Mouse (Mus musculus): ENCODE data around the gene Rgl1. TPM values are rescaled to one million over a fixed set of nuclear protein-coding genes. Genes with fewer than 3 reads are reported as not detected.

Gene Rgl1
- total RNA-seq, 1 experiment, result 1.3 TPM

DNA sequence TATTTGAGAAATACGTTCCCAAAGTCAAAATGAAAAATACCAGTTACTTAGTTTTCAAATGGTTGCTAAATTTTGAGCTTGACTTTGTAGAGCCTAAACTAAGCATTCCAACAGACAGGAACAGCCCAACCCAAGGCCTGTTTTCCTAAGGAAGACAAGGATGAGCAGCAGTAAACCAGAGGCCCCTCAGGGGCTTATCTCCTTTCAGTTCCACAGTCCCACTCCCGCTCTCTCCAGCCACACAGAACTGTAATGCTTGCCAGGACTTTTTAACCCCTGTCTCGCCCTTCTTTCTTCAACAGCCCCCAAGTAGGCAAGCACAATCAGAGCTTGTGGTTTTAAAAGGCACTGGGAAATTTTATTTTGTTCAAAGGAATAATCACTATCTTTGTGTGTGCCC is 147.3 kb downstream of the Rgl1 start:
- H3K9ac ChIP-seq (ENCODE audit: insufficient read depth, low read depth, low read length, poor library complexity, severe bottlenecking), result no peak overlapping the region
- DNase-seq (ENCODE audit: low read depth, low spot score), result no peak
- no peak overlapping the region for H3K4me3 ChIP-seq (ENCODE audit: insufficient read depth in 1 of 2, low read depth in 1 of 2, low read length in 2 of 2, poor library complexity in 1 of 2, severe bottlenecking in 1 of 2)
- no peaks in the 10 kb centered on the region for H3K36me3 ChIP-seq (ENCODE audit: control insufficient read depth, insufficient read depth, low read length, poor library complexity, severe bottlenecking)
- no peak overlapping the region for H3K27ac ChIP-seq (ENCODE audit: insufficient read depth, low read depth, low read length, poor library complexity, severe bottlenecking)
- no peaks in the 10 kb centered on the region; a peak in 1 of 4 replicates for H3K4me1 ChIP-seq (ENCODE audit: control insufficient read depth in 2 of 2, insufficient read depth in 2 of 2, low read length in 2 of 2, poor library complexity in 1 of 2)
- in situ Hi-C loops (cut with MboI; ENCODE audit: low sequenced_read_pairs in 2 of 2, unreplicated experiment in 2 of 2), result no loop called here
- TF ChIP-seq HCFC1 (IDR thresholded peaks at IDR 0.05; ENCODE audit: borderline replicate concordance, insufficient read depth, low read length) (no peak), ZC3H11A (IDR thresholded peaks at IDR 0.05; ENCODE audit: borderline replicate concordance, low read depth, low read length) (no peak), CHD2 (IDR thresholded peaks at IDR 0.05; ENCODE audit: low read depth, low read length) (no peak), ZNF384 (IDR thresholded peaks at IDR 0.05; ENCODE audit: low read depth, low read length) (no peak), MAFK (IDR thresholded peaks at IDR 0.05; ENCODE audit: insufficient read depth, low read depth, low read length) (no peak)
- no peaks in the 10 kb centered on the region for H3K9me3 ChIP-seq (ENCODE audit: control insufficient read depth, insufficient read depth, low read depth, low read length)

DNA sequence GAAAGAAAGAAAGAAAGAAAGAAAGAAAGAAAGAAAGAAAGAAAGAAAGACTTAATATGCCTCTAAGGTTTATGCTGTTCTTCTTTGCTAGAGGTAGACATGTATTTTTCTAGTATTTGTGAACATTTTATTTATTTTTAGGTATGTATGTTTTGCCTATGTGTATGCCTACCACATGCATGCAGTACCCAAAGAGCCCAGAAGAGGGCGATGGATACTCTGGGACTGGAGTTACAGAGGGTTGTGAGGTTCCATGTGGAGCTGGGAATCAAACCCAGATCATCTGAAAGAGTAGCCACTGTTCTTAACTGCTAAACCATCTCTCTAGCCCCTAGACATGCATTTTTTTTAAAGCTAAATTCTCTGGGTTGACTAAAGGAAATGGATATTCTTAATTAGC is 147.8 kb downstream of the Rgl1 start:
- H3K9ac ChIP-seq (ENCODE audit: insufficient read depth, low read depth, low read length, poor library complexity, severe bottlenecking), result no peak overlapping the region
- TF ChIP-seq CHD2 (IDR thresholded peaks at IDR 0.05; ENCODE audit: low read depth, low read length) (no peak), MAFK (IDR thresholded peaks at IDR 0.05; ENCODE audit: insufficient read depth, low read depth, low read length) (no peak), HCFC1 (IDR thresholded peaks at IDR 0.05; ENCODE audit: borderline replicate concordance, insufficient read depth, low read length) (no peak), ZNF384 (IDR thresholded peaks at IDR 0.05; ENCODE audit: low read depth, low read length) (no peak), ZC3H11A (IDR thresholded peaks at IDR 0.05; ENCODE audit: borderline replicate concordance, low read depth, low read length) (no peak)
- no peaks in the 10 kb centered on the region for H3K36me3 ChIP-seq (ENCODE audit: control insufficient read depth, insufficient read depth, low read length, poor library complexity, severe bottlenecking)
- no peaks in the 10 kb centered on the region; a peak in 1 of 4 replicates for H3K4me1 ChIP-seq (ENCODE audit: control insufficient read depth in 2 of 2, insufficient read depth in 2 of 2, low read length in 2 of 2, poor library complexity in 1 of 2)
- no peaks in the 10 kb centered on the region for H3K9me3 ChIP-seq (ENCODE audit: control insufficient read depth, insufficient read depth, low read depth, low read length)
- DNase-seq (ENCODE audit: low read depth, low spot score), result no peak
- H3K27ac ChIP-seq (ENCODE audit: insufficient read depth, low read depth, low read length, poor library complexity, severe bottlenecking), result no peak overlapping the region
- in situ Hi-C loops (cut with MboI; ENCODE audit: low sequenced_read_pairs in 2 of 2, unreplicated experiment in 2 of 2), result no loop called here
- H3K4me3 ChIP-seq (ENCODE audit: insufficient read depth in 1 of 2, low read depth in 1 of 2, low read length in 2 of 2, poor library complexity in 1 of 2, severe bottlenecking in 1 of 2), result no peak overlapping the region

DNA sequence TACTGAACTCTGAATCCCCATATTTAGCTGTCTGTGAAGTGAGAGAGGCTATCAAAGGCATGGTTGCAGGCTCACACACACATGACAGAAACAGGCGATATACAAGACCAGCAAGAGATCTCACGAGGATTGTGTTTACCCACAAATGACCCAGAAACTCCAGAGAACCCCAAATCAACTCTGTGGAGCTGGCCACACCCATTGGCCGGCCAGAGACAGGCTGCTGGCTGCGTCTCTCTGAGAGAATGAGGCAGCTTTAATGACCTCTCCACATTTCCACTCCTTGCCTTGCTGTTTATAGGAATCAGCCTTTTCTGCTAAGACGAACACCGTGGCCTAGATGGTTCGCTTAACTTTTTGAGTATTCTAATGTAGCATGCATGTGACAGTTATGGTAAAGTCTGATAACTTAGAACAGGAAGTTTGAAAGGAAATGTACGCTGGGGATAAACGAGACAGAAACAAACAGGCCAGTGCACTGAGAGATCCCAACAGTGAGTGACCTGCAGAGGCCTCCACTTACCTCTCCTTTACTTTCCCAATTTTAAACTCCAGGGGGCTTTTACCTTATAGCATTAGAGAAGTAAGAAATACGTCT is 148.3 kb downstream of the Rgl1 start:
- in situ Hi-C loops (cut with MboI; ENCODE audit: low sequenced_read_pairs in 2 of 2, unreplicated experiment in 2 of 2), result no loop called here
- Histone ChIP-seq H3K4me3 (ENCODE audit: insufficient read depth in 1 of 2, low read depth in 1 of 2, low read length in 2 of 2, poor library complexity in 1 of 2, severe bottlenecking in 1 of 2) (no peak overlapping the region), H3K9me3 (ENCODE audit: control insufficient read depth, insufficient read depth, low read depth, low read length) (no peaks in the 10 kb centered on the region), H3K27ac (ENCODE audit: insufficient read depth, low read depth, low read length, poor library complexity, severe bottlenecking) (no peak overlapping the region), H3K36me3 (ENCODE audit: control insufficient read depth, insufficient read depth, low read length, poor library complexity, severe bottlenecking) (no peaks in the 10 kb centered on the region), H3K9ac (ENCODE audit: insufficient read depth, low read depth, low read length, poor library complexity, severe bottlenecking) (no peak overlapping the region), H3K4me1 (ENCODE audit: control insufficient read depth in 2 of 2, insufficient read depth in 2 of 2, low read length in 2 of 2, poor library complexity in 1 of 2) (no peaks in the 10 kb centered on the region; a peak in 1 of 4 replicates)
- DNase-seq (ENCODE audit: low read depth, low spot score), result no peak
- TF ChIP-seq ZC3H11A (IDR thresholded peaks at IDR 0.05; ENCODE audit: borderline replicate concordance, low read depth, low read length) (no peak), ZNF384 (IDR thresholded peaks at IDR 0.05; ENCODE audit: low read depth, low read length) (no peak), MAFK (IDR thresholded peaks at IDR 0.05; ENCODE audit: insufficient read depth, low read depth, low read length) (no peak), HCFC1 (IDR thresholded peaks at IDR 0.05; ENCODE audit: borderline replicate concordance, insufficient read depth, low read length) (no peak), CHD2 (IDR thresholded peaks at IDR 0.05; ENCODE audit: low read depth, low read length) (no peak)

- no peak for TF ChIP-seq CHD2 (IDR thresholded peaks at IDR 0.05; ENCODE audit: low read depth, low read length)
- TF ChIP-seq HCFC1 (IDR thresholded peaks at IDR 0.05; ENCODE audit: borderline replicate concordance, insufficient read depth, low read length), result no peak
- no peak for TF ChIP-seq ZC3H11A (IDR thresholded peaks at IDR 0.05; ENCODE audit: borderline replicate concordance, low read depth, low read length)
- no peak for TF ChIP-seq ZNF384 (IDR thresholded peaks at IDR 0.05; ENCODE audit: low read depth, low read length)
- TF ChIP-seq MAFK (IDR thresholded peaks at IDR 0.05; ENCODE audit: insufficient read depth, low read depth, low read length), result no peak
- H3K4me3 ChIP-seq (ENCODE audit: insufficient read depth in 1 of 2, low read depth in 1 of 2, low read length in 2 of 2, poor library complexity in 1 of 2, severe bottlenecking in 1 of 2), result no peak overlapping the region
- no peaks in the 10 kb centered on the region for H3K9me3 ChIP-seq (ENCODE audit: control insufficient read depth, insufficient read depth, low read depth, low read length)
- no peak overlapping the region for H3K27ac ChIP-seq (ENCODE audit: insufficient read depth, low read depth, low read length, poor library complexity, severe bottlenecking)
- no peak overlapping the region for H3K9ac ChIP-seq (ENCODE audit: insufficient read depth, low read depth, low read length, poor library complexity, severe bottlenecking)
- no peak for DNase-seq (ENCODE audit: low read depth, low spot score)
- H3K4me1 ChIP-seq (ENCODE audit: control insufficient read depth in 2 of 2, insufficient read depth in 2 of 2, low read length in 2 of 2, poor library complexity in 1 of 2), result no peaks in the 10 kb centered on the region
- no peaks in the 10 kb centered on the region for H3K36me3 ChIP-seq (ENCODE audit: control insufficient read depth, insufficient read depth, low read length, poor library complexity, severe bottlenecking)
- in situ Hi-C loops (cut with MboI; ENCODE audit: low sequenced_read_pairs in 2 of 2, unreplicated experiment in 2 of 2), result no loop called here
Measured at GRCm38 (mm10) chr1:152616777-152617057, 149.4 kb downstream of the Rgl1 start.

All from ES-E14 (cell line).